Mouse (Mus musculus) lung, embryonic 16.5 days (tissue): ENCODE measurements at regions not wholly inside any gene's neighbourhood (a gene's known extent, or its start where the extent isn't known, plus 50 kb on each side); places are given as distances from the start of the nearest gene placed in this dataset.

Experiments
- ATAC-seq: fragments of 200-750 bp; cut with Nextera tagmentation; 2 replicates; pipeline ENCODE4 v1.8.0; 2017; ENCODE audit warnings: low read depth, mild to moderate bottlenecking, moderate library complexity
- H3K27ac ChIP-seq: fragments of 300-500 bp; sonication (generic); 2 replicates; pipeline ENCODE4 v1.5.1; 2014; ENCODE audit warnings: mild to moderate bottlenecking, control low read depth, low read length
- H3K27me3 ChIP-seq: fragments of 300-500 bp; sonication (generic); 2 replicates; pipeline ENCODE4 v1.6.1; 2014; ENCODE audit warnings: low read depth, low read length, mixed read lengths; ENCODE audit not compliant: control insufficient read depth, insufficient read depth
- H3K36me3 ChIP-seq: fragments of 300-500 bp; sonication (generic); 2 replicates; pipeline ENCODE4 v1.6.1; 2014; ENCODE audit warnings: low read length; ENCODE audit not compliant: control insufficient read depth, insufficient read depth
- H3K4me1 ChIP-seq: fragments of 300-500 bp; sonication (generic); replicated peaks from 2 replicates; pipeline ENCODE4 v1.6.1; 2014; ENCODE audit warnings: low read length, mixed read lengths; ENCODE audit not compliant: control insufficient read depth, insufficient read depth
- H3K4me2 ChIP-seq: fragments of 300-500 bp; sonication (generic); 2 replicates; pipeline ENCODE4 v1.6.1; 2014; ENCODE audit warnings: low read depth, low read length, control low read depth
- H3K4me3 ChIP-seq: fragments of 300-500 bp; sonication (generic); 2 replicates; pipeline ENCODE4 v1.5.1; 2014; ENCODE audit warnings: mild to moderate bottlenecking, low read length, control low read depth
- H3K9ac ChIP-seq: fragments of 300-500 bp; sonication (generic); 2 replicates; pipeline ENCODE4 v1.6.1; 2014; ENCODE audit warnings: low read length, control low read depth
- H3K9me3 ChIP-seq: fragments of 300-500 bp; sonication (generic); 2 replicates; pipeline ENCODE4 v1.6.1; 2016; ENCODE audit warnings: low read length; ENCODE audit not compliant: control insufficient read depth
- WGBS: fragments of 180-500 bp; shearing (Covaris S2); extraction: QIAGEN DNeasy Blood & Tissue Kit; methylation state at CpG from one replicate; pipeline ENCODE4 v1.1.7; 2014; 5-methylcytosine and 5-hydroxymethylcytosine counted together

DNA sequence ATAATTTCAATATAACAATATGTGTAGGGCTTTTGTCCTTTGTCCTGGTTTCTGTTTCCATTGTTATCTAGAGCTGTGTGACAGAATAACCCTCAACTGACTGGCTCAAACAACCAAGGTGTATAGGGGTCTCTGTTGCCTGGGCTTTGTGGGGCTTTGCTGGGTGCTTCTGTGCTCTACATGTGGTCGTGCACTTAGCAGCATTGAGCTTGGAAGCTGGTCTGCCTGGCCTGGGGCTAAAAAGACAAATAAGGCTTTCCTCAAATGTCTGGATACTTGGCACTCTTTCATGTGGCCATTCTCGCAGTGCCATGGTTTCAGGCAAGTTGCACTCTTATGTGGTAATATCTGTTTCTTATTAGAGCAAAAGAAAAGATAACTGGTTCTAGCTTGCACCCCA is 291.8 kb upstream of the Gm11146 start:
- Histone ChIP-seq H3K9ac (no peak overlapping the region), H3K4me2 (no peak overlapping the region), H3K27ac (no peak overlapping the region), H3K4me1 (0 out of 2 replicates have a peak, but pooled peaks cover 2% of the 10 kb centered on the region), H3K4me3 (no peak overlapping the region), H3K9me3 (no peaks in the 10 kb centered on the region), H3K36me3 (no peaks in the 10 kb centered on the region), H3K27me3 (no peaks in the 10 kb centered on the region)
- WGBS = 58% methylated on average over 2 of the region's 2 CpGs
- ATAC-seq = no peak

DNA sequence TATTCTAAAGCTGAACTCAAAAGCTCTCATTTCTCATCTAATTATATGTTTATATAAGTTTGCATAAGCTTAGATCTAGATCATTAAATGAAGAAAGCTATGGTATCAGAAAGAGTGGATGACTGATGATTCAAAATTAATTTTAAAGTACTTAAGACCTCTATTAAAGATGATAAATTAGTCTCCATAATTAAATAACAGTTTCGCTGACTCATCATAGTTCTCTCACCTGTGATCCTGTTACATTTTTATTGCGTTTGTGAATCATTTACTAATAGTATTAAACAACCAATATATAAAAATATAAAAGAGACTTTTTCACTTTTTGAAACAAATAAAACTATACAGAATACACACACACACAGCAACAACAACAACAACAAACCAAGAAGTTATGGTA is 290.8 kb upstream of the Gm11146 start:
- Histone ChIP-seq H3K27me3 (no peaks in the 10 kb centered on the region), H3K4me1 (0 out of 2 replicates have a peak, but pooled peaks cover 2% of the 10 kb centered on the region), H3K9me3 (no peaks in the 10 kb centered on the region), H3K4me2 (no peak overlapping the region), H3K36me3 (no peaks in the 10 kb centered on the region), H3K27ac (no peak overlapping the region), H3K9ac (no peak overlapping the region), H3K4me3 (no peak overlapping the region)
- WGBS = 87% methylated on average over 2 of the region's 2 CpGs
- no peak for ATAC-seq

DNA sequence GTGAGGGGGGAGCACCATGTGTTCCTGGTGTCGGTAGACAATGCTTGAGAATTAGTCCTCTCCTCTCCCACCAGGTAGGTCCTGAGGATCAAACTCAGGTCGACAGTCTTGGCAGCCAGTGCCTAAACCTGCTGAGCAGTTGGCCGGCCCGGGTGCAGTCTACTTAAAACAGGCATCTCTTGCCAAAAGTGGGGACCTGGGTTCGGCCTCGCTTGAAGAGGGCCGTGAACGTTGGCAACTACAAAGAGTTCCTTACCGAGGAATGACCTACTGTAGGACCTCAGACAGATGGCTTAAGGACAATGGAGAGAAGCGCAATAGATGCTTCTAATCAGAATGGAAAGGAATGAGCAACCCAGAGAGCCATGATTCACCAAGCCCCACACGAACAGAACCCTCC is 287.5 kb upstream of the Gm11146 start:
- Histone ChIP-seq H3K36me3 (no peaks in the 10 kb centered on the region), H3K4me2 (no peak overlapping the region), H3K27ac (no peak overlapping the region), H3K4me3 (no peak overlapping the region), H3K9ac (no peak overlapping the region), H3K27me3 (no peaks in the 10 kb centered on the region), H3K4me1 (0 out of 2 replicates have a peak, but pooled peaks cover 2% of the 10 kb centered on the region), H3K9me3 (no peaks in the 10 kb centered on the region)
- 86% methylated on average over 11 of the region's 11 CpGs for WGBS
- no peak for ATAC-seq

DNA sequence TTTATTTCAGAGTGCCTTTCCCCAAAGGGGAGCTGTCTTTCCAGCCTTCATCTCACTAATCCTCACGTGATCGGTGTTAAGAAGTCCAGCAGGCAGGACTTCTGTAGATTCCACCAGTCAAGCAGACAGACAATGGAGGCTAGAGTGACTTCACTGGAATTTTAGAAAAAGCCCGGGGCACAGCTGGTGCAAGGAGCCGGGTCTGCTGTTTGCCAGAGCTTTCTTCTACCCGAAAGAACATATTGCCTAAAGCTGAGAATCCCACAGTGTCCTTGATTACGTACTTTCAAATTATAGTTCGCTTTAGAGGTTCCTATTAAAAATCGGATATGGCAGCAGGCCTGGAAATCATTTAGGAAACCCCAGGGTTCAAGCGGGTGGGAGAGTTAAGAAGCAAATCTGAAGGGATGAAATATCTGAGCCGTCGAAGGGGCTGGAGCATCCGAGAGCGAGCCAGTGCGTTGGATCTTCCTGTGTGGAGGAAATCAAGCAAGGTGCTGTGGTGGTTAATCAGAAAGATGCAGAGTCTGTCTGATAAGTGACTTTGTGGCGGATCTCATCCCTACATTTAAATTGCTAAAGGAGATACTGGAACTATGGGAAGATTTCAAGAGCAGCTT is 283.3 kb upstream of the Gm11146 start:
- Histone ChIP-seq H3K9ac (no peak overlapping the region), H3K4me2 (no peak overlapping the region), H3K4me3 (no peak overlapping the region), H3K27me3 (no peaks in the 10 kb centered on the region), H3K27ac (no peak overlapping the region), H3K36me3 (no peaks in the 10 kb centered on the region), H3K4me1 (no peaks in the 10 kb centered on the region), H3K9me3 (no peaks in the 10 kb centered on the region)
- 79% methylated on average over 15 of the region's 15 CpGs for WGBS
- no peak for ATAC-seq

DNA sequence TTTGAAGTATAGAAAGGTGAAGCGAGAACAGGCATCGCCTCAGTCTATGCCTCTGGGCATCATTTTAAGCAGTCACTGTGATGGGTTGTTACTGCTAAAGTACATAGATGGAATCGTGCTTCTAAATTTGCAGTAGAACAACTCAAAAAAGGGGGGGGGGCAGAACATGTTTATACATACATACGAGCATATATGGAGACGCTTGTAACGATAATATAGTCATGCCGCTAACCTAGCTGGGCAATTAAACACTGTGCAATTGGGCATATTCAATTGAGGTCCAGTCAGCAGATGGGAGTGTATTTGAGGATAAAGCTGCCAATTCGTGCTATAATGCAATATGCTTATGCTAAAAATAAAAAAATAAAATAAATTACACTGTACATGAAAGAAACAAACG is 282.6 kb upstream of the Gm11146 start:
- Histone ChIP-seq H3K4me2 (no peak overlapping the region), H3K4me3 (no peak overlapping the region), H3K9me3 (no peaks in the 10 kb centered on the region), H3K4me1 (no peaks in the 10 kb centered on the region), H3K9ac (no peak overlapping the region), H3K27ac (no peak overlapping the region), H3K27me3 (no peaks in the 10 kb centered on the region), H3K36me3 (no peaks in the 10 kb centered on the region)
- ATAC-seq = no peak
- WGBS = 89% methylated on average over 9 of the region's 9 CpGs

DNA sequence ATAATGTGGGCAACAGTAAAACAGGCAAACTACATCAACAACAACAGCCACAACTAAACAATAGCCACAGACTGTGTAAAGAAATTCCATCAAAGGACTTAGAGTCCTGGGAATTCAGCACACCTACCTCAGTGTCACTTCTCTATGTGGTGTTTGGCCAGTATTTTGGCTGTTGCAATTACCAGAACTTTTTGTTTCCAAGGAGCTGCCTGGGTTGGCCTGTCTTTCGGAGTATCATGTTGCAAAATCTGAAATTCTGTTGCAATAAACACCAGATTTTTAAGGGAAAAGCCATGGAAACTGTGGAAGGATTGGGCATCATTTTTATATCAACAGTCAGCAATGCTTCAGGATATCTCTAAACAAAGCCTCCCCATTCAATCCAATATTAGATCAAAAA is 275.1 kb upstream of the Gm11146 start:
- H3K9me3 ChIP-seq = no peaks in the 10 kb centered on the region
- no peak overlapping the region for H3K27ac ChIP-seq
- H3K9ac ChIP-seq = no peak overlapping the region
- H3K4me3 ChIP-seq = no peak overlapping the region
- ATAC-seq = no peak
- no peaks in the 10 kb centered on the region for H3K36me3 ChIP-seq
- no peaks in the 10 kb centered on the region for H3K4me1 ChIP-seq
- H3K27me3 ChIP-seq = no peaks in the 10 kb centered on the region
- H3K4me2 ChIP-seq = no peak overlapping the region
- 70% methylated on average over 1 of the region's 1 CpGs for WGBS

DNA sequence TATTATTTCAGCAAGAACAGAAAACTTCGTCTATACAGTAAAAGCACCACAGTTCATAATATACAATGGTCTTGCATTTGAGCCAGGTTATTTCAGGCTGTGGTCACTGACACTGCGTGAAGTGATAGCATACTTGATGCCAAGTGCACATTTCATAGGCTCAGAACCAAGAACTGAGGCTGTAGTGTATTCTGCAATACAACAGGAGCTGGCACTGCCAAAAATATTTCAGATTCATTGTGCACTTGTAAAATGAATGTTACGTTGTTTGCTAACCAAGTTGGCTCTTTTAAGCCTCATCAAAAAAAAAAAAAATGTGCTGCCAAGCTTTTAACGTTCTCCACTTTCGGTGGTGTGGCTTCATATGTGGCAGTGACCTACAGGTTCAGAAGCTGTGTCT is 261.4 kb upstream of the Gm11146 start:
- Histone ChIP-seq H3K27me3 (no peaks in the 10 kb centered on the region), H3K4me1 (no peaks in the 10 kb centered on the region), H3K4me2 (no peak overlapping the region), H3K9ac (no peak overlapping the region), H3K4me3 (no peak overlapping the region), H3K9me3 (no peaks in the 10 kb centered on the region), H3K36me3 (no peaks in the 10 kb centered on the region), H3K27ac (no peak overlapping the region)
- ATAC-seq = no peak
- WGBS = 62% methylated on average over 5 of the region's 5 CpGs

DNA sequence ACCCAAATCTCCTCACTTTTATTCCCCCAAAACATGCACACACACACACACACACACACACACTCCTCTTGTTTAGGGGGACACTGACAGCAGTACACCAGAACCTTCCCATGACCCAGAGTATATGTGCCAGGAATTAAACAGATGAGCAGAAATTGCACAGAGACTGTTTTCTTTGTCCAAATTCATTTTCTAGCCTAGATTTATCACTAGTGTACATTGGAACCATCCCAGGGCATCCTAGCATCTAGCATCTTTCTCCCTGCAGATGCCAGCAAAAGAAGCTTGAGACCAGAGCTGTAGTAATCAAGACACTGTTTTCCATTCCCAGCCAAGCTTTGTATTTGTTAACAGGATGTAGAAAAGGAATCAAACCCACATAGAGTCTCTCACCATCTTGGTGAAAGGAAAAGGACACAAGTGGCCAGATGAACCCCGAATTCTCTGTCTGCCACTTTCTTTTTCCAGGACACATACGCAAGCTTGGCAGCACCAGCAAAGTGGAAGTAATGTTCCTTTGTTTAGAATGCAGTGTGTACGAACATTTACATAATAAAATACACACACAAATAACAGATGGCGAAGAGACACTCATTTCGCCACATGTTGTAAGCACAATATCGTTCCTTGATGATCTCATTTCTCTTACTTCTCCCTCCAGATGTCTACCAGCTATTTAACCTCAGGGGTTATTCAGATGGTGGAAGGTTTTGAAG is 250.3 kb upstream of the Gm11146 start:
- no peak for ATAC-seq
- H3K27ac ChIP-seq = no peak overlapping the region
- 77% methylated on average over 6 of the region's 6 CpGs for WGBS
- no peaks in the 10 kb centered on the region for H3K27me3 ChIP-seq
- H3K36me3 ChIP-seq = no peaks in the 10 kb centered on the region
- H3K9ac ChIP-seq = no peak overlapping the region
- H3K4me1 ChIP-seq = no peaks in the 10 kb centered on the region
- no peak overlapping the region for H3K4me3 ChIP-seq
- no peaks in the 10 kb centered on the region for H3K9me3 ChIP-seq
- H3K4me2 ChIP-seq = no peak overlapping the region

DNA sequence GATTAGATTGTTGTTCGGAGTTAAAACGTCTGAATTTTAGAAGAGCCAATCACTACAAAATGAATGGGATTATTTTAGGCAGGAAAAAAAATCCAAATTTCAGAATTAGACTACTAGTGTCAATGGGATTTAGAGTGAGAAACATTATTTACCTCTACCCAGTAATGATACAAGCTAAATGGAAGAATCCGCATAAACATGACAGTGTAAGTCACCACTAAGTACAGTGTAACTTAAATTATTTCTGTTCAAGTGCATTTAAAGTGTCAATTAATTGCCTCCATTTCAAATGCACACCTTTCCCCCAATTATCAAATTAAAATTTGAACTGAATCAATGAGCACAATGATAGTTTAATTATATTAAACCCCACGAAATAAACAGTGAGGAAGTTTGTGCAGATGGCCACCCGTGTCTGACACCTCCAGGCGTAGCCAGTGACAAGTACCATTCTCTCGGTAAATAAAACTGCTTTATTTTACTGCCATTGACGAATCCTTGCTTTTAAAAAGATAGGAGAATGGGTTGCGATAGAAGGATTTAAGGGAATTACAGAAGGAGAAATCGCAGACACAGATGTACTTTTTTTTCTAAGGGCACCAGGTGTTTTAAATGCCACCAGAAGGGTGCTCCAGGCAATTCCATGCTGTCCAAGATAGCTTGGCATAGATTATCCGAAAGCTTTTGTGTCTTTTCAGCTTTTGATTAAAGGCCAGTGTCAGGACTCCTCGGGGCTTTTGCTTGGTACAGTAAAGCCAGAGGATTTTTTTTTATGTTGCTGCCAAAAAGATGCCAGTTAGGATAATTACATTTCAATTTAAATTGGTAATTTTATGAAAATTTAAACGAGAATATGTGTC is 249.5 kb upstream of the Gm11146 start:
- no peaks in the 10 kb centered on the region for H3K27me3 ChIP-seq
- 74% methylated on average over 13 of the region's 13 CpGs for WGBS
- H3K9ac ChIP-seq = no peak overlapping the region
- no peak overlapping the region for H3K4me2 ChIP-seq
- H3K27ac ChIP-seq = no peak overlapping the region
- H3K4me3 ChIP-seq = no peak overlapping the region
- no peaks in the 10 kb centered on the region for H3K9me3 ChIP-seq
- H3K36me3 ChIP-seq = no peaks in the 10 kb centered on the region
- ATAC-seq = no peak
- H3K4me1 ChIP-seq = no peaks in the 10 kb centered on the region
